Mouse (Mus musculus): ENCODE data around the gene Slc39a11. TPM values are rescaled to one million over a fixed set of nuclear protein-coding genes. Genes with fewer than 3 reads are reported as not detected.
A peak's percentile ranks its signal among the peaks of the same experiment; 100 is the strongest.

Slc39a11 gene
- polyA plus RNA-seq, 1 experiment from 2014 or later: 41.6 TPM

GRCm38 (mm10) chr11:113683957-113684706 lies 34.3 kb upstream of the Slc39a11 start, which contains the start of the genes Fam104a and D11Wsu47e:
Gene Fam104a, minus strand, starts transcription at chr11:113684155.
Gene D11Wsu47e, plus strand, starts transcription at chr11:113684412.
- peak; percentile 97 for ATAC-seq
- Histone ChIP-seq H3K4me3 (replicated peaks; ENCODE audit: low read length) (peak within 1 kb of the TSS; percentile 85), H3K9ac (replicated peaks; ENCODE audit: low read depth, low read length) (peak within 1 kb of the TSS; percentile 83), H3K4me2 (ENCODE audit: low read length) (peak within 1 kb of the TSS; percentile 94), H3K36me3 (ENCODE audit: control insufficient read depth, insufficient read depth) (peaks cover 12% of the 10 kb centered on the region), H3K27ac (ENCODE audit: low read length) (peak within 1 kb of the TSS; percentile 91), H3K27me3 (replicated peaks; ENCODE audit: control insufficient read depth, insufficient read depth, low read length) (no peaks in the 10 kb centered on the region), H3K9me3 (ENCODE audit: control insufficient read depth, low read length) (no peaks in the 10 kb centered on the region), H3K4me1 (replicated peaks; ENCODE audit: control insufficient read depth, insufficient read depth, low read length) (peaks cover 41% of the 10 kb centered on the region)
- 0% methylated on average over 73 of the region's 73 CpGs for WGBS

DNA sequence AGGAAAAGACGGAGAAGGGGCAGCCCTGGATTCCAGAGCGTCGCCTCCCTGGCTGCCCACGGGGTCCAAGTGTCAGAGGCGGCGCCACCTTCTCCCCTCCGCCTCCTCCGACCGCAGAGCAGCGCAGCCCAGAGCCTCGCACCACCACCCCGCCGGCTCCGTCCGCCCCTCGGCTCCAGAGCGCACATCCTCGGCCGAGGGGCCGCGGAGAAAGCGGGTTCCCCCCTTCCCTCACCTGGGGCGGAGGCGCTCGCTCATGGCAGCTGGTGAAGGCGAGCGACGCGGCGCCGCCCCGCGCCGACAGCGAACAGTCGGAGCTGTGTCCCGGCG lies 33.7 kb upstream of the Slc39a11 start:
- no peaks in the 10 kb centered on the region for H3K9me3 ChIP-seq (ENCODE audit: control insufficient read depth, low read length)
- H3K27me3 ChIP-seq (replicated peaks; ENCODE audit: control insufficient read depth, insufficient read depth, low read length): no peaks in the 10 kb centered on the region
- ATAC-seq: no peak; the same call in 1 of the 2 replicates
- H3K4me2 ChIP-seq (ENCODE audit: low read length): peak overlapping the region; percentile 94
- peak overlapping the region; percentile 91 for H3K27ac ChIP-seq (ENCODE audit: low read length)
- H3K36me3 ChIP-seq (ENCODE audit: control insufficient read depth, insufficient read depth): peaks cover 7% of the 10 kb centered on the region
- H3K4me3 ChIP-seq (replicated peaks; ENCODE audit: low read length): peak overlapping the region; percentile 85
- peak overlapping the region; percentile 83 for H3K9ac ChIP-seq (replicated peaks; ENCODE audit: low read depth, low read length)
- WGBS: 0% methylated on average over 31 of the region's 38 CpGs
- peaks cover 41% of the 10 kb centered on the region for H3K4me1 ChIP-seq (replicated peaks; ENCODE audit: control insufficient read depth, insufficient read depth, low read length)

GRCm38 (mm10) chr11:113682897-113683626 lies 33.2 kb upstream of the Slc39a11 start:
- H3K9me3 ChIP-seq (ENCODE audit: control insufficient read depth, low read length): no peaks in the 10 kb centered on the region
- H3K4me2 ChIP-seq (ENCODE audit: low read length): peak overlapping the region; percentile 94
- H3K36me3 ChIP-seq (ENCODE audit: control insufficient read depth, insufficient read depth): peaks cover 2% of the 10 kb centered on the region
- ATAC-seq: peak; percentile 9
- peak overlapping the region; percentile 91 for H3K27ac ChIP-seq (ENCODE audit: low read length)
- H3K4me1 ChIP-seq (replicated peaks; ENCODE audit: control insufficient read depth, insufficient read depth, low read length): peaks cover 43% of the 10 kb centered on the region
- WGBS: 2% methylated on average over 38 of the region's 38 CpGs
- no peaks in the 10 kb centered on the region for H3K27me3 ChIP-seq (replicated peaks; ENCODE audit: control insufficient read depth, insufficient read depth, low read length)
- peak overlapping the region; percentile 83 for H3K9ac ChIP-seq (replicated peaks; ENCODE audit: low read depth, low read length)
- H3K4me3 ChIP-seq (replicated peaks; ENCODE audit: low read length): peak overlapping the region; percentile 85

DNA sequence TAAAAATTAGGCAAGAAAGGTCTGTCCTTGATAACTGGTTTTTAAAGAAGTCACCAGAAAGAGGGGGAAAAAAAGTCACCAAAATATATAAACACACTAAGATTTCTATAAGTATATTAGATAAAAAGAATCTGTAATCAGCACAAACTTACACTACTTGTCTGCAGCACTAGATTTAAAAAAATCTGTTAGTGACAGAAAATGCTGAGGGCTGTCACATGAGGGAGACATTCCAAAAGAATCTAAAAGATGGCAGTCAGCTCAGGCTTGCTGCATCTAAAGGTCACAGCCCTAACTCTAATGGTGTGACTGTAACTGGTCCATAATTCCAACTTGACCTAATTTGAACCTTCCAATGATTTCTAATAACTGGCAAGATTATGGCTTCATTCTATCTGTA lies 32.1 kb upstream of the Slc39a11 start:
- Histone ChIP-seq H3K27ac (ENCODE audit: low read length) (no peak overlapping the region; the same call in 1 of the 2 replicates), H3K4me1 (replicated peaks; ENCODE audit: control insufficient read depth, insufficient read depth, low read length) (peaks cover 44% of the 10 kb centered on the region), H3K4me2 (ENCODE audit: low read length) (no peak overlapping the region; the same call in 1 of the 2 replicates), H3K9me3 (ENCODE audit: control insufficient read depth, low read length) (no peaks in the 10 kb centered on the region), H3K27me3 (replicated peaks; ENCODE audit: control insufficient read depth, insufficient read depth, low read length) (no peaks in the 10 kb centered on the region), H3K4me3 (replicated peaks; ENCODE audit: low read length) (no peak overlapping the region), H3K36me3 (ENCODE audit: control insufficient read depth, insufficient read depth) (0 out of 2 replicates have a peak, but pooled peaks cover 2% of the 10 kb centered on the region), H3K9ac (replicated peaks; ENCODE audit: low read depth, low read length) (no peak overlapping the region)
- ATAC-seq: no peak

DNA sequence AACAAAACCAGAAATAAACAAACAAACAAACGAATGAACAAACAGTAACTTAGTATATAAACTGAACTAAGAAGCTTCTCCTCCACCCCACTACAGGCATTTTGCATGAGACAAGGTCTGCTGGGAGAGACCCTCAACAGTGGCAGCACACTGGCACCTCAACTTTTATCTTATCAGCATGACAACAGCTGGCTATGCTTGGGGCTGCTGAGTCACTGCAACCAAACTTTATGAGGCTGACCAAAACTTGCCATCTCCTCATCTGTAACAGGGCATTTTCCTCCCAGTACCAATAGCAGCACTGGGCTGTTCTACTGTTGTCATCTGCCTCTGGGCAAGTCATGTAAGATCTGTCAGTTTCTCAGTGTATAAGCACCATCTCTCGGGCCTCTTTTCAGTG lies 31.1 kb upstream of the Slc39a11 start:
- Histone ChIP-seq H3K4me3 (replicated peaks; ENCODE audit: low read length) (no peak overlapping the region), H3K4me1 (replicated peaks; ENCODE audit: control insufficient read depth, insufficient read depth, low read length) (peaks cover 36% of the 10 kb centered on the region), H3K27ac (ENCODE audit: low read length) (no peak overlapping the region), H3K27me3 (replicated peaks; ENCODE audit: control insufficient read depth, insufficient read depth, low read length) (no peaks in the 10 kb centered on the region), H3K4me2 (ENCODE audit: low read length) (no peak overlapping the region), H3K9ac (replicated peaks; ENCODE audit: low read depth, low read length) (no peak overlapping the region), H3K36me3 (ENCODE audit: control insufficient read depth, insufficient read depth) (peaks cover 8% of the 10 kb centered on the region; the same call in 1 of the 2 replicates), H3K9me3 (ENCODE audit: control insufficient read depth, low read length) (no peaks in the 10 kb centered on the region)
- 81% methylated on average over 2 of the region's 2 CpGs for WGBS
- no peak for ATAC-seq

DNA sequence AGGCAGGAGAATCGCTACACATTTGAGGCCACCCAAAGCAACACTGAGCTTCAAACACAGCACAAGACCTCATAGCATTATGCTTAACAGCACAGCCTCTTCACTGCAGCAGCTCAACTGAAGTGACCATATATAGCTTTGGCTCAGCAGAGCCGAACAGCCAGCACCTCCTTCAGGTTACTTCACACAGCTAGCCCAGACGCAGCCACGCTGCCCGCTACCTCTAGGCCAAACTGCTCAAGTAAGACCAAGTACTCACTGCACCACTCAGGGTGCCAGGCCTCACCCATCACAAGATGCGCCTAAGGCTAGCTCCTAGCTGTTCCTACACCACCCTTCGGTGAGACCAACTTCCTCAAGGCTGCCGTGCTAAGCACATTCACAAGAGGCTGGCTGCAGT lies 28.5 kb upstream of the Slc39a11 start:
- Histone ChIP-seq H3K9me3 (ENCODE audit: control insufficient read depth, low read length) (no peaks in the 10 kb centered on the region), H3K4me3 (replicated peaks; ENCODE audit: low read length) (no peak overlapping the region), H3K4me1 (replicated peaks; ENCODE audit: control insufficient read depth, insufficient read depth, low read length) (peaks cover 28% of the 10 kb centered on the region), H3K27me3 (replicated peaks; ENCODE audit: control insufficient read depth, insufficient read depth, low read length) (no peaks in the 10 kb centered on the region), H3K9ac (replicated peaks; ENCODE audit: low read depth, low read length) (no peak overlapping the region), H3K36me3 (ENCODE audit: control insufficient read depth, insufficient read depth) (peaks cover 8% of the 10 kb centered on the region; the same call in 1 of the 2 replicates), H3K27ac (ENCODE audit: low read length) (no peak overlapping the region), H3K4me2 (ENCODE audit: low read length) (no peak overlapping the region)
- WGBS: 88% methylated on average over 8 of the region's 8 CpGs
- ATAC-seq: no peak

DNA sequence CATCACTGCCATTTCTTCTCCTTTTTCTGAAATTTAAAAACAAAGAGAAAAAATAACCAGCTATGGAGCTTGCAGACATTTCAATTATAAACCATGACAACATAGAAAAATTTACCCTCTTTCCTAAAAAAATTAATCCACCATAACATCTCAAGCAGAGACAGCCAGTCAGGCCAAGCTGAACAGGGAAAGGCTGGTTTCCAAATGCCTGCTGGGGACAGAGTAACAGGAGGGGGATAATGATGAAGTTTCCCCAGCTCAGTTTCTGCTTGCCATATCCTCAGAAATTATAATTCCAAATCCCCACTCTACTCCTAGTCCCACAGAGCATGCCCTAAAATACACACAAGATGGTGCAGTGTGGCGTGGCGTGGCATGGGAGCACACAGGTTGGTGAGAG lies 27.5 kb upstream of the Slc39a11 start:
- no peak overlapping the region for H3K27ac ChIP-seq (ENCODE audit: low read length)
- no peak for ATAC-seq
- H3K4me1 ChIP-seq (replicated peaks; ENCODE audit: control insufficient read depth, insufficient read depth, low read length): peaks cover 24% of the 10 kb centered on the region
- H3K9me3 ChIP-seq (ENCODE audit: control insufficient read depth, low read length): no peaks in the 10 kb centered on the region
- H3K9ac ChIP-seq (replicated peaks; ENCODE audit: low read depth, low read length): no peak overlapping the region
- H3K27me3 ChIP-seq (replicated peaks; ENCODE audit: control insufficient read depth, insufficient read depth, low read length): no peaks in the 10 kb centered on the region
- WGBS: 94% methylated on average over 2 of the region's 2 CpGs
- H3K4me2 ChIP-seq (ENCODE audit: low read length): no peak overlapping the region
- H3K36me3 ChIP-seq (ENCODE audit: control insufficient read depth, insufficient read depth): peaks cover 8% of the 10 kb centered on the region; the same call in 1 of the 2 replicates
- H3K4me3 ChIP-seq (replicated peaks; ENCODE audit: low read length): no peak overlapping the region

GRCm38 (mm10) chr11:113676847-113677246 lies 27.0 kb upstream of the Slc39a11 start:
- no peak overlapping the region for H3K4me2 ChIP-seq (ENCODE audit: low read length)
- 47% methylated on average over 2 of the region's 2 CpGs for WGBS
- no peak for ATAC-seq

DNA sequence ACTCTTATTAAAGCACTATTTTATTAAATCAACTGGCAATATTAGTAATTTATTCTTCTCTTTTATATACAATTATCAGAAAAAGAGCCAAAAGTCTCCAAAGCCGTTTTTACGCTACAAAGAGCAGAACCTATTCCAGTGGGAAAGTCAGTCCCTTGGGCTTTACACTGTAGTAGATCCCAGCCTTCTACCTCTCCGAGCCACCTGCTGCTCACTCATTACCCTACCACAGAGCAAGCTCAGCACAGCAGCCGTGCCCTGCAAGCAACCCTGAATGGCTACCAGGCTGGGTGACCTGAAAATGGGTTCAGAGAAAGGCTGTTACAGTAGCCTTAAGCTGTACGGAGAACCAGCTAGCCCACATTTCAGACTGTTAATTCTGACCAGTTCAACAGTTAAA lies 24.7 kb upstream of the Slc39a11 start:
- Histone ChIP-seq H3K9ac (replicated peaks; ENCODE audit: low read depth, low read length) (no peak overlapping the region), H3K4me3 (replicated peaks; ENCODE audit: low read length) (no peak overlapping the region), H3K4me1 (replicated peaks; ENCODE audit: control insufficient read depth, insufficient read depth, low read length) (peaks cover 14% of the 10 kb centered on the region), H3K27ac (ENCODE audit: low read length) (no peak overlapping the region), H3K36me3 (ENCODE audit: control insufficient read depth, insufficient read depth) (peaks cover 8% of the 10 kb centered on the region; the same call in 1 of the 2 replicates), H3K4me2 (ENCODE audit: low read length) (no peak overlapping the region), H3K9me3 (ENCODE audit: control insufficient read depth, low read length) (no peaks in the 10 kb centered on the region), H3K27me3 (replicated peaks; ENCODE audit: control insufficient read depth, insufficient read depth, low read length) (no peaks in the 10 kb centered on the region)
- no peak for ATAC-seq
- 90% methylated on average over 5 of the region's 5 CpGs for WGBS

More at GRCm38 (mm10) chr11:113676847-113677246, 27.0 kb upstream of the Slc39a11 start:
- no peaks in the 10 kb centered on the region for H3K9me3 ChIP-seq (ENCODE audit: control insufficient read depth, low read length)
- H3K27me3 ChIP-seq (replicated peaks; ENCODE audit: control insufficient read depth, insufficient read depth, low read length): no peaks in the 10 kb centered on the region
- H3K27ac ChIP-seq (ENCODE audit: low read length): no peak overlapping the region
- H3K9ac ChIP-seq (replicated peaks; ENCODE audit: low read depth, low read length): no peak overlapping the region
- H3K4me1 ChIP-seq (replicated peaks; ENCODE audit: control insufficient read depth, insufficient read depth, low read length): peaks cover 20% of the 10 kb centered on the region
- H3K36me3 ChIP-seq (ENCODE audit: control insufficient read depth, insufficient read depth): peaks cover 8% of the 10 kb centered on the region; the same call in 1 of the 2 replicates
- no peak overlapping the region for H3K4me3 ChIP-seq (replicated peaks; ENCODE audit: low read length)

Data from forebrain, embryonic 16.5 days (tissue).